ENCODE assay signal across 20 mouse cellular contexts in genomic region chr2:143780310-143780709, GRCm38 (mm10).
"Had no signal": no experiment of that assay in that cellular context is flagged by ENCODE, and none has a peak within 500 bp of the region (broad histone marks: within the 10 kb centered on the region; RNA-seq: fewer than 3 reads in every experiment).

No protein-coding gene starts in this region.

- H3K36me3 ChIP-seq: heart, embryonic 10.5 days; heart, embryonic 12.5 days; kidney, embryonic 15.5 days; limb, embryonic 13.5 days; limb, embryonic 15.5 days had no signal

- H3K27me3 ChIP-seq: heart, embryonic 12.5 days; kidney, embryonic 15.5 days; limb, embryonic 13.5 days; limb, embryonic 15.5 days had no signal

- H3K4me1 ChIP-seq: heart, embryonic 10.5 days; heart, embryonic 12.5 days; kidney, embryonic 15.5 days; limb, embryonic 13.5 days; limb, embryonic 15.5 days had no signal

- H3K4me3 ChIP-seq: heart, embryonic 10.5 days; heart, embryonic 12.5 days; kidney, embryonic 15.5 days; limb, embryonic 13.5 days; limb, embryonic 15.5 days had no signal

- H3K9me3 ChIP-seq: heart, embryonic 10.5 days; heart, embryonic 12.5 days; kidney, embryonic 15.5 days; limb, embryonic 13.5 days; limb, embryonic 15.5 days had no signal

- H3K9ac ChIP-seq: forebrain, postnatal 0 days; heart, embryonic 12.5 days; hindbrain, embryonic 14.5 days; kidney, embryonic 15.5 days; limb, embryonic 13.5 days; limb, embryonic 15.5 days had no signal

- H3K4me2 ChIP-seq: heart, embryonic 12.5 days; hindbrain, embryonic 14.5 days; kidney, embryonic 15.5 days; limb, embryonic 13.5 days; limb, embryonic 15.5 days had no signal

- ATAC-seq: forebrain, postnatal 0 days; hindbrain, embryonic 16.5 days; intestine, embryonic 16.5 days had no signal

- H3K27ac ChIP-seq: heart, embryonic 10.5 days; hindbrain, embryonic 14.5 days; kidney, embryonic 15.5 days; kidney, postnatal 0 days; limb, embryonic 13.5 days; limb, embryonic 15.5 days had no signal

- DNase-seq: forebrain, postnatal 0 days; gastrocnemius, postnatal 14 days; gastrocnemius, postnatal 36 days; heart, adult 18-20 months; heart, postnatal 10 days; heart, postnatal 36 days; kidney, adult 11 months; kidney, postnatal 14 days; layer of hippocampus, adult 9-11 months; layer of hippocampus, postnatal 36 days; left cerebral cortex, postnatal 4 days had no signal
